Mouse (Mus musculus): Measurements from ENCODE around the gene Rhbdf2. TPM values are rescaled to one million over a fixed set of nuclear protein-coding genes. Genes with fewer than 3 reads are reported as not detected.
"Not testable (repeated sequence)": the region's sequence is repeated elsewhere in the genome, so short reads cannot be mapped to it uniquely, and the experiment has no call there.

Rhbdf2 gene
- polyA plus RNA-seq (2012; ENCODE audit: insufficient read depth, insufficient read length, low replicate concordance, missing spikeins) = not detected in 2 replicates

- Histone ChIP-seq H3K4me1 (ENCODE audit: control insufficient read depth, insufficient read depth, low read length) (peaks cover 15% of the 10 kb centered on the region), H3K27ac (ENCODE audit: insufficient read depth, low read depth, low read length) (no peak within 1 kb of the TSS), H3K4me3 (ENCODE audit: insufficient read depth, low read depth, low read length) (no peak within 1 kb of the TSS)
- WGBS = 82% methylated on average over 10 of the region's 10 CpGs
- TF ChIP-seq CTCF (IDR thresholded peaks at IDR 0.05; ENCODE audit: insufficient read depth, low read depth, low read length) = no peak
- no peak for TF ChIP-seq POLR2A (IDR thresholded peaks at IDR 0.05; ENCODE audit: insufficient read depth, low read depth, low read length)
Measured at GRCm38 (mm10) chr11:116626299-116627071, at the start of gene Rhbdf2. TSS of gene Rhbdf2 (minus strand) at chr11:116627019.

- 89% methylated on average over 14 of the region's 14 CpGs for WGBS
Measured at GRCm38 (mm10) chr11:116676175-116676976, 49.6 kb upstream of the Rhbdf2 start.

GRCm38 (mm10) chr11:116675429-116675828 lies 48.6 kb upstream of the Rhbdf2 start:
- not testable (repeated sequence) for H3K4me3 ChIP-seq (ENCODE audit: insufficient read depth, low read depth, low read length); H3K4me1 ChIP-seq (ENCODE audit: control insufficient read depth, insufficient read depth, low read length); H3K27ac ChIP-seq (ENCODE audit: insufficient read depth, low read depth, low read length)
- 76% methylated on average over 6 of the region's 6 CpGs for WGBS

More at GRCm38 (mm10) chr11:116676175-116676976, 49.6 kb upstream of the Rhbdf2 start:
- TF ChIP-seq CTCF (IDR thresholded peaks at IDR 0.05; ENCODE audit: insufficient read depth, low read depth, low read length) = no peak
- no peak for TF ChIP-seq POLR2A (IDR thresholded peaks at IDR 0.05; ENCODE audit: insufficient read depth, low read depth, low read length)
- Histone ChIP-seq H3K4me1 (ENCODE audit: control insufficient read depth, insufficient read depth, low read length) (peaks cover 10% of the 10 kb centered on the region), H3K4me3 (ENCODE audit: insufficient read depth, low read depth, low read length) (no peak overlapping the region), H3K27ac (ENCODE audit: insufficient read depth, low read depth, low read length) (no peak overlapping the region)

- WGBS = 41% methylated on average over 7 of the region's 7 CpGs
Measured at GRCm38 (mm10) chr11:116674616-116675379, 48.0 kb upstream of the Rhbdf2 start.

GRCm38 (mm10) chr11:116673410-116673809 lies 46.6 kb upstream of the Rhbdf2 start:
- TF ChIP-seq CTCF (IDR thresholded peaks at IDR 0.05; ENCODE audit: insufficient read depth, low read depth, low read length) = no peak
- Histone ChIP-seq H3K4me1 (ENCODE audit: control insufficient read depth, insufficient read depth, low read length) (peaks cover 20% of the 10 kb centered on the region), H3K27ac (ENCODE audit: insufficient read depth, low read depth, low read length) (no peak overlapping the region), H3K4me3 (ENCODE audit: insufficient read depth, low read depth, low read length) (no peak overlapping the region)
- 77% methylated on average over 2 of the region's 2 CpGs for WGBS

More at GRCm38 (mm10) chr11:116674616-116675379, 48.0 kb upstream of the Rhbdf2 start:
- peaks cover 9% of the 10 kb centered on the region for H3K4me1 ChIP-seq (ENCODE audit: control insufficient read depth, insufficient read depth, low read length)
- TF ChIP-seq CTCF (IDR thresholded peaks at IDR 0.05; ENCODE audit: insufficient read depth, low read depth, low read length) (no peak), POLR2A (IDR thresholded peaks at IDR 0.05; ENCODE audit: insufficient read depth, low read depth, low read length) (no peak)
- H3K4me3 ChIP-seq (ENCODE audit: insufficient read depth, low read depth, low read length) = no peak overlapping the region
- H3K27ac ChIP-seq (ENCODE audit: insufficient read depth, low read depth, low read length) = no peak overlapping the region

DNA sequence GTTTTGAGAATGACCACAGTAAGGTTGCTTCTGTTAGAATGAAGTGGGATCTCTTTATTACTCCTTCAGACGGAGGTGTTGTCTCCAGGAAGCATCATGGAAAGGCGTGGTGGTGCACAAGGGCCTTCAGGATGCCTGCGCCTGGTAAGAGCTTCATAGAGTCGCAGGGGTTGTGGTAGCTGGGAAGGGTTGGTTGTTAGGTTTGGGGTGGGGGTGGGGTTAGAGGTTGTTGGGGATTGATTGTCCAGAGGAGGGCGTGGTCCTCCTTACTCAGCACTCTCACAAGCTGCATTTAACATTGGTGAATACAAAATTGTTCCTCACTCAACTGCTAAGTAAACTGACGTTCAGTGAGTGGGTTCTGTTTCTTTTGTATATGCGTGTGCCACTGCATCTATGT lies 45.8 kb upstream of the Rhbdf2 start:
- Histone ChIP-seq H3K27ac (ENCODE audit: insufficient read depth, low read depth, low read length) (no peak overlapping the region), H3K4me3 (ENCODE audit: insufficient read depth, low read depth, low read length) (peak overlapping the region; percentile 63), H3K4me1 (ENCODE audit: control insufficient read depth, insufficient read depth, low read length) (peaks cover 25% of the 10 kb centered on the region)
- 18% methylated on average over 7 of the region's 7 CpGs for WGBS
- no peak for TF ChIP-seq CTCF (IDR thresholded peaks at IDR 0.05; ENCODE audit: insufficient read depth, low read depth, low read length)
- no peak for TF ChIP-seq POLR2A (IDR thresholded peaks at IDR 0.05; ENCODE audit: insufficient read depth, low read depth, low read length)

- WGBS = under 1% methylated on average over 24 of the region's 24 CpGs
- H3K4me3 ChIP-seq (ENCODE audit: insufficient read depth, low read depth, low read length) = peak overlapping the region; percentile 63
- TF ChIP-seq CTCF (IDR thresholded peaks at IDR 0.05; ENCODE audit: insufficient read depth, low read depth, low read length) (no peak), POLR2A (IDR thresholded peaks at IDR 0.05; ENCODE audit: insufficient read depth, low read depth, low read length) (no peak)
- peaks cover 25% of the 10 kb centered on the region for H3K4me1 ChIP-seq (ENCODE audit: control insufficient read depth, insufficient read depth, low read length)
- no peak overlapping the region for H3K27ac ChIP-seq (ENCODE audit: insufficient read depth, low read depth, low read length)
Measured at GRCm38 (mm10) chr11:116671845-116672434, 45.1 kb upstream of the Rhbdf2 start.

GRCm38 (mm10) chr11:116671112-116671844 lies 44.5 kb upstream of the Rhbdf2 start:
- Histone ChIP-seq H3K4me3 (ENCODE audit: insufficient read depth, low read depth, low read length) (peak overlapping the region; percentile 63), H3K4me1 (ENCODE audit: control insufficient read depth, insufficient read depth, low read length) (peaks cover 25% of the 10 kb centered on the region), H3K27ac (ENCODE audit: insufficient read depth, low read depth, low read length) (peak overlapping the region; percentile 76)
- under 1% methylated on average over 45 of the region's 45 CpGs for WGBS
- TF ChIP-seq CTCF (IDR thresholded peaks at IDR 0.05; ENCODE audit: insufficient read depth, low read depth, low read length) = peak; percentile 86
- peak; percentile 69 for TF ChIP-seq POLR2A (IDR thresholded peaks at IDR 0.05; ENCODE audit: insufficient read depth, low read depth, low read length)

All from olfactory bulb, adult 2 months (tissue).